Mouse (Mus musculus) liver, embryonic 14.5 days (tissue): Measurements from ENCODE around the gene Gorab. TPM values are rescaled to one million over a fixed set of nuclear protein-coding genes. Genes with fewer than 3 reads are reported as not detected.

Source experiments
- ATAC-seq: fragments of 200-750 bp; cut with Nextera tagmentation; 2 replicates; pipeline ENCODE4 v1.8.0; 2017; ENCODE audit warnings: moderate number of reproducible peaks, mild to moderate bottlenecking, moderate library complexity; ENCODE audit not compliant: insufficient read depth
- DNase-seq, 3 experiments: peaks; one replicate each; pipeline ENCODE4 v3.0.0-alpha.2; 2012 to 2013; ENCODE audit warnings: low read depth in 3 of 3, low spot score in 3 of 3
- H3K27ac ChIP-seq: fragments of 300-500 bp; sonication (generic); 2 replicates; pipeline ENCODE4 v1.5.1; 2014; ENCODE audit warnings: moderate library complexity, mild to moderate bottlenecking, control low read depth, inconsistent platforms
- H3K27me3 ChIP-seq: fragments of 300-500 bp; sonication (generic); 2 replicates; pipeline ENCODE4 v1.6.1; 2014; ENCODE audit warnings: mild to moderate bottlenecking, low read length, moderate library complexity; ENCODE audit not compliant: control insufficient read depth, insufficient read depth
- H3K36me3 ChIP-seq: fragments of 300-500 bp; sonication (generic); replicated peaks from 2 replicates; pipeline ENCODE4 v1.6.1; 2014; ENCODE audit warnings: low read depth; ENCODE audit not compliant: control insufficient read depth, insufficient read depth
- H3K4me1 ChIP-seq, 2 experiments: fragments of 200-500 bp in 1 of 2; fragments of 300-500 bp in 1 of 2; sonication (generic) in 1 of 2; replicated peaks; 2 replicates each; pipeline ENCODE4 v1.6.1; 2012 to 2014; ENCODE audit warnings: antibody characterized with exemption in 1 of 2, inconsistent platforms in 1 of 2, low read length in 1 of 2; ENCODE audit not compliant: control insufficient read depth in 2 of 2, insufficient read depth in 2 of 2
- H3K4me2 ChIP-seq: fragments of 300-500 bp; sonication (generic); 2 replicates; pipeline ENCODE4 v1.6.1; 2014; ENCODE audit warnings: low read depth, mild to moderate bottlenecking, control low read depth, moderate library complexity
- H3K4me3 ChIP-seq, 2 experiments: fragments of 200-500 bp in 1 of 2; fragments of 300-500 bp in 1 of 2; sonication (generic) in 1 of 2; 2 replicates each; pipeline ENCODE4 v1.5.1; 2012 to 2014; ENCODE audit warnings: low read depth in 2 of 2, low read length in 2 of 2, mild to moderate bottlenecking in 2 of 2, control low read depth in 1 of 2, inconsistent platforms in 1 of 2, moderate library complexity in 1 of 2; ENCODE audit not compliant: insufficient read depth in 1 of 2
- H3K9ac ChIP-seq: fragments of 300-500 bp; sonication (generic); replicated peaks from 2 replicates; pipeline ENCODE4 v1.6.1; 2014; ENCODE audit warnings: mild to moderate bottlenecking, control low read depth, moderate library complexity
- H3K9me3 ChIP-seq: fragments of 300-500 bp; sonication (generic); 2 replicates; pipeline ENCODE4 v1.6.1; 2016; ENCODE audit warnings: low read length, mixed read lengths; ENCODE audit not compliant: control insufficient read depth
- CTCF ChIP-seq: IDR thresholded peaks from 2 replicates; pipeline ENCODE4 v1.5.1; 2016; ENCODE audit warnings: antibody characterized with exemption, low read depth, control low read depth
- EP300 ChIP-seq: IDR thresholded peaks from 2 replicates; pipeline ENCODE4 v1.6.1; 2016; ENCODE audit warnings: antibody characterized with exemption, low read depth
- WGBS: fragments of 180-500 bp; shearing (Covaris S2); extraction: QIAGEN DNeasy Blood & Tissue Kit; methylation state at CpG from one replicate; pipeline ENCODE4 v1.1.7; 2014; ENCODE audit not compliant: insufficient replicate concordance; 5-methylcytosine and 5-hydroxymethylcytosine counted together
- polyA plus RNA-seq, 2 experiments: library from polyadenylated mRNA; depleted of rRNA in 1 of 2; stranded (reverse) in 1 of 2; unstranded in 1 of 2; fragments of >200 nt; fragmentation: Nextera tagmentation in 1 of 2; extraction: Ambion mirVana in 1 of 2; gene quantifications; 2 replicates each; pipeline versions ENCODE4 v1.2.1 to v1.2.3; 2012 to 2014

Gorab gene
- polyA plus RNA-seq, 2 experiments, result 2.4 to 3.3 TPM

DNA sequence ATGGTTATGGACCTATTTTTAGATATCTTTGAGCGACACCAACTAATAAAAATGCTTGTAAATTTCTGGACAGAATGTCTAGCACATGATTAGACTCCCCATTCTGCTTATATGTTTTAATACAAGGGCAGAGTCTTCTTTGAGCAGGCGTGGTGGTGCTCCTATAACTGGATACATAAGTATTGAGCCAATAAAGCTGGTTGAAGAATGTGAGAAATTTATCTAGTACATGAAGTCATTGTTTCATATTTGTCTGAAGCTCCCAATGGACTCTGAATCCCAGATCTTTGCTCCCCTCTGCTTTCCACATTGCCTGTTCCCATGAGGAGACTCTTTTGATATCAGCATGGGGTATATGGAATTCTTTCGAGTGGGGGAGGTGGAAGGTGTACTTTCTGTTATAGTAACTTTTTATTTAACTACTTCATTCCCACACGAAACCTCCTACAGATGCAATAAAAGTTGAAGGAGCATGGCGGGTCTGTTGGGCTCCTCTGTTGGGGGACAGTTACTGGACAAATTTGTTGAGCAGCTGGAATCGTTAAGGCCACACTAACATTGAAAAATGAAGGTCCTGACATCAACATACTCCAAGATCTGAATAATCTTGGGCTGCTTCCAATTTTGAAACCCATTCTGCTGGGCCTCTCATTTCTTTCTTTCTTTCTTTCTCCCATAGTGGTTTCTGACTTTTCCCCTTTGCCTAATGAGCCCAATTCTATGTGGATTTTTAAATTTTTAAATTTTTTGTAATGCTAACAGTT is 26.5 kb downstream of the Gorab start:
- H3K36me3 ChIP-seq, result no peaks in the 10 kb centered on the region
- WGBS, result 53% methylated on average over 6 of the region's 6 CpGs
- DNase-seq (no peak), ATAC-seq (no peak)
- no peak overlapping the region for H3K4me2 ChIP-seq
- no peaks in the 10 kb centered on the region for H3K27me3 ChIP-seq
- TF ChIP-seq CTCF, result no peak
- TF ChIP-seq EP300, result no peak
- H3K9ac ChIP-seq, result no peak overlapping the region
- H3K9me3 ChIP-seq, result no peaks in the 10 kb centered on the region
- no peak overlapping the region for H3K27ac ChIP-seq
- H3K4me3 ChIP-seq, result no peak overlapping the region
- no peaks in the 10 kb centered on the region for H3K4me1 ChIP-seq

DNA sequence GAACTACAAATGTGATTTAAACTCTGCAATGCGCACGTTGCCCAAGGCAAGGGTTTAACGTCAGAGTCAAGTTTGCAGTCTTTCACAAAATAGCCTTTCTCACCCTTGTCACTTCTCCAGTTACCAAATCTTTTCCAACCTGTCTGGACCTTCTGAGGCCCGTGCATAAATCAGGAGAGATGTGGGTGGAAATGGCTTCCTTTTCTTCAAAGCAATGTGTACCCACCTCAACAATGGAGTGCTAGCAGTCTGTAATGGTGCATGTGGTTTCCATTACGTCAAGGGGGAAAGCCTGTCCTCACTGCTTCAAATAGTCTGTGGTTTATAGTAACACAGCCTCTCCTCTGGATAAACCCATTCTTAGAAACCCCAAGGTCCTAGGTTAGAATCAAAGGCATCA is 29.0 kb downstream of the Gorab start:
- ATAC-seq (no peak), DNase-seq (no peak)
- 53% methylated on average over 5 of the region's 5 CpGs for WGBS
- no peak overlapping the region for H3K4me3 ChIP-seq
- no peaks in the 10 kb centered on the region for H3K9me3 ChIP-seq
- H3K9ac ChIP-seq, result no peak overlapping the region
- H3K4me1 ChIP-seq, result no peaks in the 10 kb centered on the region
- TF ChIP-seq EP300 (no peak), CTCF (no peak)
- no peaks in the 10 kb centered on the region for H3K36me3 ChIP-seq
- no peak overlapping the region for H3K27ac ChIP-seq
- no peak overlapping the region for H3K4me2 ChIP-seq
- H3K27me3 ChIP-seq, result no peaks in the 10 kb centered on the region

DNA sequence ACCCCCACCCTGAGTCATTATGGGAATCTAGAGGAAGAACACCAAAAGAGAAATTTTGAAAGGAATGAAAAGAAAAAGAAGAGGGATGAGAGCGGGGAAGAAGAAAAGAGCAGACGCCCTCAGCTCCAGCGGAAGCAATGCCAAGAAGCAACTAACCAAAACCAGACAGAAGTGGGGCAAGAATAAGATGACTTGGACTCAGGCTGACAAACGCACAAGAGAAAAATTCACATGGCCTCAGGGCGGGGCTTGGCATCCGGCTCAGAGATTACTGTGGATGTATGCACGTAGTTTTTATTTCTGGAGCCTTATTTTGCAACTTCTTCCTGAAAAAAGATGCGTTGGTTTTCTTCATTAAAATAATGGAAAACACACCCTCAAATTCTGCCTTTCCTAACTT is 41.3 kb downstream of the Gorab start:
- Histone ChIP-seq H3K27ac (no peak overlapping the region), H3K36me3 (no peaks in the 10 kb centered on the region), H3K4me1 (no peaks in the 10 kb centered on the region), H3K4me3 (no peak overlapping the region), H3K9me3 (no peaks in the 10 kb centered on the region), H3K4me2 (no peak overlapping the region), H3K27me3 (no peaks in the 10 kb centered on the region), H3K9ac (no peak overlapping the region)
- no peak for TF ChIP-seq EP300
- no peak for TF ChIP-seq CTCF
- ATAC-seq (no peak), DNase-seq (no peak)
- 62% methylated on average over 8 of the region's 8 CpGs for WGBS

DNA sequence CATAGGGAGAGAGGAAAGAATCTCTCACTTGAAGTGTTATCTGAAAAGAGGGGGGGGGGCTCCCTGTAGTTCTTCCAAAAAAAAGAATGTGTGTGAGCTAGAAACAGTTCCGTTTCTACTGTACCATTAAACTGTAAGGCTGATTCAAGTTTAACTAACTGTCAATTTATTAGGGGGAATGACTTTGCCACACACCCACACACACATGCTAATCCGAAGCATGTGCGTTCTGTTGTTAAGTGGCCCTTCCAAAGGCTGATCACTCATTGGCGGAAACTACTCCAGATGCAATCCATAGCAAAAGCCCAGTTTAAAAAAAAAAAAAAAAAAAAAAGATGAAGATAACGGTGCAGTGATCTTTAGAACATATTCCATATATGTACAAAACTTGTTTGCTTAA is 42.1 kb downstream of the Gorab start:
- WGBS, result 71% methylated on average over 5 of the region's 5 CpGs
- Histone ChIP-seq H3K9me3 (no peaks in the 10 kb centered on the region), H3K27me3 (no peaks in the 10 kb centered on the region), H3K27ac (no peak overlapping the region), H3K4me3 (no peak overlapping the region), H3K9ac (no peak overlapping the region), H3K36me3 (no peaks in the 10 kb centered on the region), H3K4me1 (no peaks in the 10 kb centered on the region), H3K4me2 (no peak overlapping the region)
- ATAC-seq (no peak), DNase-seq (no peak)
- no peak for TF ChIP-seq EP300
- TF ChIP-seq CTCF, result no peak

DNA sequence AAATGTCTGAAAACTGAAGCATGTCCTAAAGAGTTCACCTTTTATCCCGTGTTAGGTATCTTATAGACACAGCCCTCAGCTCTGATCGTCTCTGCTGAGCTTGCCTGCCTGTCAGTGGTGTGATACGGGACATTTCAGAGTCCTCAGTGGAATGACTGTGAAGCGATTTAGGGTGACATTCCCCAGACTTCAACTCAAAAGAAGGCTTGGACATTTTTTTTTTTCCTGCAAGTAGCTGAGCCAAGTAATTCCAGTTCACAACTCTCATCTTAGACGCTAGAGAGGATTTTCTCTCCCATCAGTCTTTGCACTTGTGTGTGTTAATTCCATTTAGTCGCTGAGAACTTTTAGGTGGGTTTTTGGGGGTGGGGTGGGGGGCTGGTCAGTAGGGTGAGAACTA is 42.7 kb downstream of the Gorab start:
- 56% methylated on average over 6 of the region's 6 CpGs for WGBS
- ATAC-seq (no peak), DNase-seq (no peak)
- Histone ChIP-seq H3K27me3 (no peaks in the 10 kb centered on the region), H3K9ac (no peak overlapping the region), H3K4me1 (no peaks in the 10 kb centered on the region), H3K27ac (no peak overlapping the region), H3K4me3 (no peak overlapping the region), H3K9me3 (no peaks in the 10 kb centered on the region), H3K36me3 (no peaks in the 10 kb centered on the region), H3K4me2 (no peak overlapping the region)
- TF ChIP-seq EP300, result no peak
- TF ChIP-seq CTCF, result no peak
